Mouse (Mus musculus) MEL (cell line): ENCODE results near the gene Onecut3.

Experiments
- CHD2 ChIP-seq: IDR thresholded peaks from 2 replicates; pipeline ENCODE4 v1.6.1; 2011; ENCODE audit warnings: low read length, improper control_type of control experiment
- CTCF ChIP-seq, 3 experiments: IDR thresholded peaks in 2 of 3; conservative IDR thresholded peaks in 1 of 3; 2 replicates each; pipeline ENCODE4 v1.5.1; 2011 to 2012; ENCODE audit warnings: low read length in 3 of 3, low read depth in 2 of 3, mild to moderate bottlenecking in 2 of 3, improper control_type of control experiment in 1 of 3, inconsistent platforms in 1 of 3, mixed read lengths in 1 of 3, moderate library complexity in 1 of 3; ENCODE audit not compliant: control insufficient read depth in 1 of 3, insufficient read depth in 1 of 3, poor library complexity in 1 of 3, severe bottlenecking in 1 of 3
- GABPA ChIP-seq: IDR thresholded peaks from 2 replicates; pipeline ENCODE4 v1.6.1; 2012; ENCODE audit warnings: low read depth, mild to moderate bottlenecking, inconsistent platforms, low read length, improper control_type of control experiment, moderate library complexity
- USF1 ChIP-seq: IDR thresholded peaks from 2 replicates; pipeline ENCODE4 v1.6.1; 2014; ENCODE audit warnings: low read depth, mild to moderate bottlenecking, inconsistent platforms, low read length, improper control_type of control experiment, moderate library complexity

DNA sequence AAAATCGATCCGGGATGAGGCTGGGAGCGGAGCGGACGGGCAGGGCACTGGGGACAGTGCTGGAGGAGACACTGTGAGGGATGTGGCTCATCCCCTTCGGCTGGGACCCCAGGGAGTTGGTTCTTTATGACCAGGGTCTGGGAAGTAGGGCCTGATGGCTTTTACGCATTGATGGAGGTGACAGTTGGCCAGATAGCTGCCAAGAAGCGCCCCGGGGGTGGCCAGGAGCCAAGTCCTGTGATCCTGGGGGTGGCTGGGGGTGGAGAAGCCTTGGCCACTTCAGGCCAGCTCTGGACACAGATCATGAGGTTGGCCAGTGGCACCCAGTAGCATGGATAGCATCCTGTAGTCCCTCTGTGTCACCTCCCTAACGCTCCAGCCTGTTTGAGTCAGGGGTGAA, 35.4 kb upstream of the Onecut3 start:
- TF ChIP-seq CTCF (IDR thresholded peaks at IDR 0.05 in 2 of 3, conservative IDR thresholded peaks at IDR 0.05 in 1 of 3; ENCODE audit: control insufficient read depth in 1 of 3, insufficient read depth in 1 of 3, low read depth in 2 of 3, low read length in 3 of 3, poor library complexity in 1 of 3, severe bottlenecking in 1 of 3) (no peak), GABPA (no peak), USF1 (no peak), CHD2 (no peak)
